15 mouse cellular contexts compared by ENCODE assay signal in genomic region chr10:102686667-102687397, GRCm38 (mm10).
DNase-seq lines count a peak whose midpoint lies in the region; ATAC-seq and TF ChIP-seq lines count a peak whose summit lies in the region.
"Had no signal": no experiment of that assay in that cellular context is flagged by ENCODE, and none has a peak within 500 bp of the region (broad histone marks: within the 10 kb centered on the region; RNA-seq: fewer than 3 reads in every experiment).

No protein-coding gene starts in this region.

- H3K27ac ChIP-seq in midbrain, embryonic 16.5 days (ENCODE audit: low read length), result no peak overlapping the region
- no peak overlapping the region for H3K27ac ChIP-seq in midbrain, embryonic 14.5 days (replicated peaks; ENCODE audit: low read depth, low read length)
- H3K27ac ChIP-seq in forebrain, embryonic 13.5 days, result no peak overlapping the region
- no peak overlapping the region for H3K27ac ChIP-seq in thymus, adult 2 months (ENCODE audit: control insufficient read depth, insufficient read depth, low read length)
- H3K27ac ChIP-seq: embryonic facial prominence, embryonic 10.5 days; heart, embryonic 10.5 days; limb, embryonic 10.5 days; midbrain, embryonic 13.5 days; stomach, embryonic 15.5 days had no signal

- WGBS in midbrain, embryonic 16.5 days, result 71% methylated on average over 14 of the region's 14 CpGs
- 77% methylated on average over 14 of the region's 14 CpGs for WGBS in midbrain, embryonic 14.5 days
- WGBS in forebrain, embryonic 13.5 days, result 77% methylated on average over 14 of the region's 14 CpGs
- WGBS in thymus, adult 2 months, result 94% methylated on average over 14 of the region's 14 CpGs

- no peak overlapping the region for H3K4me2 ChIP-seq in midbrain, embryonic 16.5 days (ENCODE audit: low read length)
- H3K4me2 ChIP-seq in midbrain, embryonic 14.5 days (ENCODE audit: low read length), result no peak overlapping the region
- H3K4me2 ChIP-seq in forebrain, embryonic 13.5 days, result no peak overlapping the region
- H3K4me2 ChIP-seq: midbrain, embryonic 13.5 days; stomach, embryonic 15.5 days had no signal

- no peak overlapping the region for H3K4me3 ChIP-seq in midbrain, embryonic 16.5 days (ENCODE audit: low read depth, low read length)
- H3K4me3 ChIP-seq in midbrain, embryonic 14.5 days (replicated peaks; ENCODE audit: low read depth, low read length), result no peak overlapping the region
- no peak overlapping the region for H3K4me3 ChIP-seq in forebrain, embryonic 13.5 days
- no peak overlapping the region for H3K4me3 ChIP-seq in thymus, adult 2 months (ENCODE audit: control insufficient read depth, insufficient read depth, low read length)
- H3K4me3 ChIP-seq: embryonic facial prominence, embryonic 10.5 days; heart, embryonic 10.5 days; limb, embryonic 10.5 days; midbrain, embryonic 13.5 days; stomach, embryonic 15.5 days had no signal

- TF ChIP-seq CTCF in thymus, adult 2 months (IDR thresholded peaks at IDR 0.05; ENCODE audit: borderline replicate concordance, control insufficient read depth, extremely low read depth, insufficient read depth, low read length, poor library complexity), result no peak

- ATAC-seq in midbrain, embryonic 16.5 days, result peak; percentile 45; the same call in 1 of the 2 replicates
- ATAC-seq in midbrain, embryonic 14.5 days (ENCODE audit: low FRiP score, low TSS enrichment), result no peak
- peak; percentile 71 for ATAC-seq in forebrain, embryonic 13.5 days
- ATAC-seq: liver, postnatal 0 days; midbrain, embryonic 13.5 days had no signal

- H3K9ac ChIP-seq in midbrain, embryonic 16.5 days (ENCODE audit: low read depth, low read length), result no peak overlapping the region
- no peak overlapping the region for H3K9ac ChIP-seq in midbrain, embryonic 14.5 days (replicated peaks; ENCODE audit: low read length)
- no peak overlapping the region for H3K9ac ChIP-seq in forebrain, embryonic 13.5 days
- H3K9ac ChIP-seq: liver, postnatal 0 days; midbrain, embryonic 13.5 days; stomach, embryonic 15.5 days had no signal

- TF ChIP-seq POLR2A in thymus, adult 2 months (IDR thresholded peaks at IDR 0.05; ENCODE audit: control insufficient read depth, extremely low read depth, insufficient read depth, low read length, poor library complexity), result no peak

- no peaks in the 10 kb centered on the region for H3K4me1 ChIP-seq in midbrain, embryonic 16.5 days (ENCODE audit: control insufficient read depth, insufficient read depth, low read length)
- no peaks in the 10 kb centered on the region for H3K4me1 ChIP-seq in midbrain, embryonic 14.5 days (ENCODE audit: control insufficient read depth, insufficient read depth, low read length)
- no peaks in the 10 kb centered on the region for H3K4me1 ChIP-seq in forebrain, embryonic 13.5 days
- no peaks in the 10 kb centered on the region for H3K4me1 ChIP-seq in thymus, adult 2 months (replicated peaks; ENCODE audit: control insufficient read depth, insufficient read depth, low read length)
- H3K4me1 ChIP-seq: embryonic facial prominence, embryonic 10.5 days; heart, embryonic 10.5 days; limb, embryonic 10.5 days; midbrain, embryonic 13.5 days; stomach, embryonic 15.5 days had no signal

- DNase-seq in heart, adult 11 months, result peak; percentile 80
- DNase-seq in heart, adult 9 months (ENCODE audit: low spot score in 2 of 2), result no peak
- DNase-seq in midbrain, embryonic 14.5 days, result no peak
- DNase-seq in telencephalon, adult 2 months (ENCODE audit: low read depth, low spot score), result peak; percentile 18
- no peak for DNase-seq in thymus, adult 2 months
- DNase-seq: gastrocnemius, postnatal 25 days; liver, postnatal 0 days; right cerebral cortex, postnatal 25 days had no signal

- no peaks in the 10 kb centered on the region for H3K36me3 ChIP-seq in midbrain, embryonic 16.5 days (ENCODE audit: control insufficient read depth, insufficient read depth, low read length)
- H3K36me3 ChIP-seq in midbrain, embryonic 14.5 days (ENCODE audit: control insufficient read depth, insufficient read depth, low read length), result no peaks in the 10 kb centered on the region
- H3K36me3 ChIP-seq in forebrain, embryonic 13.5 days (ENCODE audit: poor library complexity, severe bottlenecking), result no peaks in the 10 kb centered on the region
- no peaks in the 10 kb centered on the region for H3K36me3 ChIP-seq in thymus, adult 2 months (ENCODE audit: control insufficient read depth, insufficient read depth, low read length)
- H3K36me3 ChIP-seq: embryonic facial prominence, embryonic 10.5 days; heart, embryonic 10.5 days; limb, embryonic 10.5 days; midbrain, embryonic 13.5 days; stomach, embryonic 15.5 days had no signal

- no peaks in the 10 kb centered on the region for H3K9me3 ChIP-seq in midbrain, embryonic 16.5 days (replicated peaks; ENCODE audit: control insufficient read depth, low read length, poor library complexity, severe bottlenecking)
- H3K9me3 ChIP-seq in midbrain, embryonic 14.5 days (ENCODE audit: control insufficient read depth, low read length), result no peaks in the 10 kb centered on the region
- no peaks in the 10 kb centered on the region for H3K9me3 ChIP-seq in forebrain, embryonic 13.5 days (replicated peaks)
- H3K9me3 ChIP-seq: embryonic facial prominence, embryonic 10.5 days; heart, embryonic 10.5 days; limb, embryonic 10.5 days; midbrain, embryonic 13.5 days; stomach, embryonic 15.5 days had no signal

- H3K27me3 ChIP-seq in midbrain, embryonic 16.5 days (ENCODE audit: control insufficient read depth, insufficient read depth, low read depth, low read length), result no peaks in the 10 kb centered on the region
- no peaks in the 10 kb centered on the region for H3K27me3 ChIP-seq in midbrain, embryonic 14.5 days (ENCODE audit: control insufficient read depth, insufficient read depth, low read length)
- H3K27me3 ChIP-seq in forebrain, embryonic 13.5 days, result no peaks in the 10 kb centered on the region
- H3K27me3 ChIP-seq in thymus, adult 2 months (ENCODE audit: control insufficient read depth, insufficient read depth, low read length), result no peaks in the 10 kb centered on the region
- H3K27me3 ChIP-seq: midbrain, embryonic 13.5 days; stomach, embryonic 15.5 days had no signal

Comparison
In these comparisons a context has a peak if more than half of its experiments do, and no peak if none do; other contexts are left out.
1. DNase-seq: peak in heart, adult 11 months (single experiment) and telencephalon, adult 2 months (single experiment); none in heart, adult 9 months (0 of 2), midbrain, embryonic 14.5 days (single experiment) and thymus, adult 2 months (single experiment).